In the genomic region with DNA sequence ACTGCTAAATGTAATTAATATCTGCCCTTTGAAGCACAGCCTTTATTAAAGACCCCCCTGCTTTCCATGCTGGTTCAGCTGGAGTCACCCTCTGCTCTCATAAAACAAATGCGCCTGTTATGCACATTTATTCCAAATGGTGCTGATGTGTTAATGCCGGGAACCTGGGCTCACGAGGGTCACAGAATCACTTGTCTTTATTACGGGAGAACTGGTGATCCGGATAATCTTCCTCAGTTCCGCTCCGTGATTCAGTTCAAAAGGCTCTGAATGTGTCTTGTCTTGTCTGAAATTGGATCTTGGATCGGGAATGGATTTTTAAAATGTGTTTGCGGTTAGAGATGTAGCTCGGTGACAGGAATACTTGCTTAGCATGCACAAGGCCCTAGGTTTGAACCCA, we compare ENCODE assay signal across 13 mouse cellular contexts.
DNase-seq lines count a peak whose midpoint lies in the region; ATAC-seq and TF ChIP-seq lines count a peak whose summit lies in the region.
"Had no signal": no experiment of that assay in that cellular context is flagged by ENCODE, and none has a peak within 500 bp of the region (broad histone marks: within the 10 kb centered on the region; RNA-seq: fewer than 3 reads in every experiment).

No protein-coding gene starts in this region.

- H3K4me3 ChIP-seq in forebrain, embryonic 12.5 days (replicated peaks): no peak overlapping the region
- H3K4me3 ChIP-seq in forebrain, embryonic 10.5 days: no peak overlapping the region
- no peak overlapping the region for H3K4me3 ChIP-seq in forebrain, postnatal 0 days (ENCODE audit: low read depth, low read length)
- H3K4me3 ChIP-seq in midbrain, embryonic 11.5 days (ENCODE audit: low read depth, low read length): no peak overlapping the region
- H3K4me3 ChIP-seq in intestine, postnatal 0 days (ENCODE audit: low read depth, low read length): no peak overlapping the region

- peak overlapping the region; percentile 68; the same call in 1 of the 2 replicates for H3K27ac ChIP-seq in forebrain, embryonic 12.5 days
- no peak overlapping the region for H3K27ac ChIP-seq in forebrain, embryonic 10.5 days
- peak overlapping the region; percentile 36; the same call in 1 of the 2 replicates for H3K27ac ChIP-seq in forebrain, postnatal 0 days (ENCODE audit: low read depth, low read length)
- peak overlapping the region; percentile 54 for H3K27ac ChIP-seq in midbrain, embryonic 11.5 days (ENCODE audit: low read depth, low read length)
- H3K27ac ChIP-seq in intestine, postnatal 0 days (ENCODE audit: low read depth, low read length): no peak overlapping the region

- WGBS in forebrain, embryonic 12.5 days: 38% methylated on average over 10 of the region's 10 CpGs
- WGBS in forebrain, embryonic 10.5 days: 42% methylated on average over 10 of the region's 10 CpGs
- 32% methylated on average over 10 of the region's 10 CpGs for WGBS in forebrain, postnatal 0 days
- 25% methylated on average over 10 of the region's 10 CpGs for WGBS in midbrain, embryonic 11.5 days
- 91% methylated on average over 10 of the region's 10 CpGs for WGBS in intestine, postnatal 0 days

- H3K4me2 ChIP-seq in forebrain, embryonic 12.5 days: peak overlapping the region; percentile 25; the same call in 1 of the 2 replicates
- H3K4me2 ChIP-seq in forebrain, postnatal 0 days (ENCODE audit: low read depth): peak overlapping the region; percentile 9; the same call in 1 of the 2 replicates
- no peak overlapping the region for H3K4me2 ChIP-seq in midbrain, embryonic 11.5 days
- no peak overlapping the region for H3K4me2 ChIP-seq in intestine, postnatal 0 days (replicated peaks; ENCODE audit: low read depth)
- H3K4me2 ChIP-seq: liver, embryonic 11.5 days had no signal

- no peak for DNase-seq in forebrain, embryonic 10.5 days (ENCODE audit: extremely low spot score, low spot score)
- peak; percentile 36 for DNase-seq in MN1 (ENCODE audit: low spot score)
- DNase-seq in forebrain, postnatal 0 days: peak; percentile 34
- DNase-seq in midbrain, embryonic 11.5 days (ENCODE audit: low spot score, missing footprints): no peak
- DNase-seq in adrenal gland, postnatal 10 days: no peak
- DNase-seq: cerebellum, adult 11 months; heart, postnatal 36 days; lung, postnatal 36 days; thymus, postnatal 25 days had no signal

- no peaks in the 10 kb centered on the region for H3K27me3 ChIP-seq in forebrain, embryonic 12.5 days
- no peaks in the 10 kb centered on the region for H3K27me3 ChIP-seq in forebrain, embryonic 10.5 days (ENCODE audit: poor library complexity, severe bottlenecking)
- H3K27me3 ChIP-seq in forebrain, postnatal 0 days (ENCODE audit: insufficient read depth, low read length): no peaks in the 10 kb centered on the region
- no peaks in the 10 kb centered on the region for H3K27me3 ChIP-seq in midbrain, embryonic 11.5 days (ENCODE audit: control insufficient read depth, insufficient read depth, low read length)
- H3K27me3 ChIP-seq in intestine, postnatal 0 days (replicated peaks; ENCODE audit: control insufficient read depth, insufficient read depth, low read length): no peaks in the 10 kb centered on the region

- peaks cover 37% of the 10 kb centered on the region for H3K4me1 ChIP-seq in forebrain, embryonic 12.5 days
- peaks cover 25% of the 10 kb centered on the region for H3K4me1 ChIP-seq in forebrain, embryonic 10.5 days
- peaks cover 21% of the 10 kb centered on the region for H3K4me1 ChIP-seq in forebrain, postnatal 0 days (ENCODE audit: insufficient read depth)
- H3K4me1 ChIP-seq in midbrain, embryonic 11.5 days (ENCODE audit: control insufficient read depth, insufficient read depth, low read length): peaks cover 20% of the 10 kb centered on the region
- H3K4me1 ChIP-seq in intestine, postnatal 0 days (replicated peaks; ENCODE audit: control insufficient read depth, insufficient read depth, low read length): no peaks in the 10 kb centered on the region

- H3K9me3 ChIP-seq in forebrain, embryonic 12.5 days: no peaks in the 10 kb centered on the region
- no peaks in the 10 kb centered on the region for H3K9me3 ChIP-seq in forebrain, embryonic 10.5 days
- no peaks in the 10 kb centered on the region for H3K9me3 ChIP-seq in forebrain, postnatal 0 days (ENCODE audit: low read length)
- no peaks in the 10 kb centered on the region for H3K9me3 ChIP-seq in midbrain, embryonic 11.5 days (ENCODE audit: control insufficient read depth, low read length)
- no peaks in the 10 kb centered on the region for H3K9me3 ChIP-seq in intestine, postnatal 0 days (ENCODE audit: control insufficient read depth)

- ATAC-seq in forebrain, embryonic 12.5 days (ENCODE audit: low FRiP score): peak; percentile 55
- no peak; the same call in 1 of the 2 replicates for ATAC-seq in forebrain, postnatal 0 days
- peak; percentile 47; the same call in 1 of the 2 replicates for ATAC-seq in midbrain, embryonic 11.5 days (ENCODE audit: low FRiP score)
- ATAC-seq in CD4-positive, CD25-positive, alpha-beta regulatory T cell, adult 4 months: no peak
- ATAC-seq in intestine, postnatal 0 days: no peak

- TF ChIP-seq CTCF in forebrain, postnatal 0 days (IDR thresholded peaks at IDR 0.05; ENCODE audit: low read depth): no peak
- TF ChIP-seq CTCF in intestine, postnatal 0 days (IDR thresholded peaks at IDR 0.05; ENCODE audit: low read depth): no peak

- no peaks in the 10 kb centered on the region for H3K36me3 ChIP-seq in forebrain, embryonic 12.5 days (replicated peaks)
- H3K36me3 ChIP-seq in forebrain, embryonic 10.5 days (replicated peaks): no peaks in the 10 kb centered on the region
- H3K36me3 ChIP-seq in forebrain, postnatal 0 days (ENCODE audit: insufficient read depth): no peaks in the 10 kb centered on the region
- no peaks in the 10 kb centered on the region for H3K36me3 ChIP-seq in midbrain, embryonic 11.5 days (ENCODE audit: control insufficient read depth, insufficient read depth, low read length)
- H3K36me3 ChIP-seq in intestine, postnatal 0 days (ENCODE audit: control insufficient read depth, insufficient read depth): no peaks in the 10 kb centered on the region

- H3K9ac ChIP-seq in forebrain, embryonic 12.5 days: no peak overlapping the region
- peak overlapping the region; percentile 25; the same call in 1 of the 2 replicates for H3K9ac ChIP-seq in forebrain, postnatal 0 days
- no peak overlapping the region for H3K9ac ChIP-seq in midbrain, embryonic 11.5 days (ENCODE audit: low read length)
- no peak overlapping the region for H3K9ac ChIP-seq in intestine, postnatal 0 days (ENCODE audit: low read depth, low read length)

Comparison
In these comparisons a context has a peak if more than half of its experiments do, and no peak if none do; other contexts are left out.
1. ATAC-seq: peak in forebrain, embryonic 12.5 days (single experiment) and midbrain, embryonic 11.5 days (single experiment); none in forebrain, postnatal 0 days (single experiment), CD4-positive, CD25-positive, alpha-beta regulatory T cell, adult 4 months (single experiment) and intestine, postnatal 0 days (single experiment).
2. H3K27ac ChIP-seq: peak in forebrain, embryonic 12.5 days (single experiment), forebrain, postnatal 0 days (single experiment) and midbrain, embryonic 11.5 days (single experiment); none in forebrain, embryonic 10.5 days (single experiment) and intestine, postnatal 0 days (single experiment).
3. DNase-seq: peak in MN1 (single experiment) and forebrain, postnatal 0 days (single experiment); none in forebrain, embryonic 10.5 days (single experiment), midbrain, embryonic 11.5 days (single experiment) and adrenal gland, postnatal 10 days (single experiment).
4. H3K4me2 ChIP-seq: peak in forebrain, embryonic 12.5 days (single experiment) and forebrain, postnatal 0 days (single experiment); none in midbrain, embryonic 11.5 days (single experiment) and intestine, postnatal 0 days (single experiment).